Mouse (Mus musculus) thymus, adult 2 months (tissue): ENCODE data around the gene Cldn34c1. TPM values are rescaled to one million over a fixed set of nuclear protein-coding genes. Genes with fewer than 3 reads are reported as not detected.
"Not testable (repeated sequence)": the region's sequence is repeated elsewhere in the genome, so short reads cannot be mapped to it uniquely, and the experiment has no call there.

Experiments used
- DNase-seq: peaks from one replicate; pipeline ENCODE4 v3.0.0; 2021
- H3K27ac ChIP-seq: fragments of 200-500 bp; 2 replicates; pipeline ENCODE4 v1.5.1; 2012; ENCODE audit warnings: low read length, control low read depth; ENCODE audit not compliant: control insufficient read depth, insufficient read depth
- H3K27me3 ChIP-seq: fragments of 200-500 bp; 2 replicates; pipeline ENCODE4 v1.6.1; 2012; ENCODE audit warnings: mild to moderate bottlenecking, low read length, moderate library complexity, mixed read lengths; ENCODE audit not compliant: control insufficient read depth, insufficient read depth
- H3K36me3 ChIP-seq: fragments of 200-500 bp; 2 replicates; pipeline ENCODE4 v1.6.1; 2012; ENCODE audit warnings: mild to moderate bottlenecking, low read length, moderate library complexity; ENCODE audit not compliant: control insufficient read depth, insufficient read depth
- H3K4me1 ChIP-seq: fragments of 200-500 bp; replicated peaks from 2 replicates; pipeline ENCODE4 v1.6.1; 2012; ENCODE audit warnings: low read length; ENCODE audit not compliant: control insufficient read depth, insufficient read depth
- H3K4me3 ChIP-seq: fragments of 200-500 bp; 2 replicates; pipeline ENCODE4 v1.5.1; 2012; ENCODE audit warnings: mild to moderate bottlenecking, low read length, control low read depth, moderate library complexity; ENCODE audit not compliant: control insufficient read depth, insufficient read depth
- CTCF ChIP-seq: fragments of 200-500 bp; IDR thresholded peaks from 2 replicates; pipeline ENCODE4 v1.5.1; 2012; ENCODE audit warnings: mild to moderate bottlenecking, control low read depth, low read length, moderate library complexity, borderline replicate concordance; ENCODE audit not compliant: control insufficient read depth, poor library complexity, insufficient read depth; ENCODE audit errors: extremely low read depth
- POLR2A ChIP-seq: fragments of 200-500 bp; IDR thresholded peaks from 2 replicates; pipeline ENCODE4 v1.6.1; 2012; ENCODE audit warnings: mild to moderate bottlenecking, low read length, control low read depth, moderate library complexity; ENCODE audit not compliant: control insufficient read depth, poor library complexity, insufficient read depth; ENCODE audit errors: extremely low read depth
- WGBS: fragments of 180-500 bp; shearing (Covaris S2); methylation state at CpG from one replicate; pipeline ENCODE4 v1.1.7; 2018; 5-methylcytosine and 5-hydroxymethylcytosine counted together
- polyA plus RNA-seq: library from polyadenylated mRNA; depleted of rRNA; stranded (reverse); fragments of >200 nt; gene quantifications from 2 replicates; pipeline ENCODE4 v1.2.3, GENCODE M21; 2012; rRNA removed

Cldn34c1 gene
- polyA plus RNA-seq = 3.2 and 3.9 TPM in 2 replicates

DNA sequence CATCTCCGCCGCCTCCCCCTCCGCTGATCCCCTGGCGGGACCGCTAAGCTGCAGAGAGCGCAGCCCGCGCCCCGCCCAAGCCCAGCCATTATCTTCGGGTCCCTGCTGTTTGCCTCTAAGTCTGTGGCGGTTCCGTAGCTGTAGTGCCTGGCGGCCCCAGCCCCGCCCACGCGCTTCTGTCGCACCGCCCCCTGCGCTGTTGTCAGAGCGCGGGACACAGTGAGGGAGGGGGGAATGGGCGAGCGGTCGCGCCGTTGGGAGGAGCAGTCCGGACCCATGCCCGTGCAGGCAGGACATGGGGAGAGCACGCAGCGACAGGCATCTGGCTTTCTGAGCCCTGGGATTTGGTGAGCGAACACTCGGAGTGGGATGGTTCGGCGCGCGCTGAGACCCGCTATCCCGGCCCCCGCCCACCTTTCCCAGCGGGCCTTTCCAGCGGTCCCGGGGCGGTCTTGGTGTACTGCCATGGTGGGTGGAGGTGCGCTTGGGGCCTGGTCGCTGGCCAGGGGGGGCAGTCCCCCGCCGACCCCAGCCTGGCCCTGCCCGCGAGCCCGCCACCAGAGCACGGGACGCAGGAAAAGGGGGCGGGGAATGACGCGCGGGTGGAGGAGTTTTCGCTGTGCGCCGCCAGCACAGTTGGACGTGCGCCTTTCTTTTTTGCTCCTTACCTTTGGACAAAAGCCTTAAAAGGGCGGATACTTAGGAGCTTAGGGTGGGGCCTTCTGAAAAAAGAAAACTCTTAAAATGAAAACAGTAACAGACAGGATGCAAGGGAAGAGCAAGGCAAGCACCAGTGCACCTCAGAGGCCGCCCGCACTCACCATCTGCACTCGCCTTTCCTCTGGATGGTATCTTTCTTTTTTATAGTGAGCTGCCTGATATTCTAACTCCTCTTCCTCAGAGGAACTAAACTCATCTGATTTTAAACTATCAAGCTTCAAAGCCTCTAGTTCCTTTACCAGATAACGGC lies at the start of gene Cldn34c1:
Cldn34c1 (plus strand) TSS at position 205 of the 970 bp plus-strand sequence.
- TF ChIP-seq POLR2A = no peak
- Histone ChIP-seq H3K36me3 (no peaks in the 10 kb centered on the region), H3K27ac (no peak within 1 kb of the TSS), H3K4me3 (peak within 1 kb of the TSS; percentile 66), H3K27me3 (no peaks in the 10 kb centered on the region), H3K4me1 (no peaks in the 10 kb centered on the region)
- under 1% methylated on average over 58 of the region's 66 CpGs for WGBS
- peak; percentile 77 for DNase-seq

DNA sequence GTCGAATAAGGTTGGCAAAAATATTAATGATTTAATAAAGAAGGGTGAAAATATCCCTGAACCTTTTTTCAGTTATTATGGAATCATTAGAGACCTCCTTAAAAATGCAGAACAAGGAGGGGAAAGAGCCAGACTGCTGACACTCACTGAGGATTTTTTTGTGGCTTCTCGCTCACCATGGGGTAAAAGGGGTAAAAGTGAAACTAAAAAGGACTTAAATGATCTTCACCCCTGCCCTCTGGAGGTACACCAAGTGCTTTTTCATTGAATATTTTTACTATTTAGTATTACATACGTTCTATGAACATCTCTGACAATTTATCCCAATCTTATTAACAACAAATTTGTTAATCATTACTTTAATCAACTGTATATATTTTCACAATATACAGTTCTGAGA lies 15.9 kb upstream of the Cldn34c1 start:
- TF ChIP-seq CTCF (no peak), POLR2A (no peak)
- Histone ChIP-seq H3K36me3 (no peaks in the 10 kb centered on the region), H3K4me1 (no peaks in the 10 kb centered on the region), H3K27me3 (no peaks in the 10 kb centered on the region), H3K27ac (no peak overlapping the region), H3K4me3 (no peak overlapping the region)
- 65% methylated on average over 3 of the region's 3 CpGs for WGBS
- DNase-seq = no peak

DNA sequence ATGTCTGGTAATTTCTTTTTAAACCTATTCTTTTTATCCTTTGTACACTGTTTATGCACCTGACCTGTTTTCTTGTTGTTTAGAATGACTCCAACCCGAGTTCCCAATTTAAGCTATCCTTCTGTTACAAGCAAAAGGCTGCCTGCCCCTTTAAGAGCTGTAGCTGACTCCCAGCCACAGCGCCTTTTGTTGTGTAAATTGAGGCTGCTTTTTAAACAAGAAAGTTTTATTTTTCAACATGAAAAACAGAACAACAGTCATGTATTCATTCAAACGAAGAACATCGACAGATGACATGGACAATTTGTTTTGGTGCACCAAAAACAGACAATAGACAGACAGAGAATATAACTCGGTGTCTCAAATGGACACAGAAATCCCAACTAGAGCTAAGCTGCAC lies 489 bp upstream of the Cldn34c1 start:
- not testable (repeated sequence) for H3K27ac ChIP-seq, H3K4me1 ChIP-seq, H3K27me3 ChIP-seq, H3K36me3 ChIP-seq
- DNase-seq = peak; percentile 1
- WGBS = 11% methylated on average over 5 of the region's 5 CpGs
- H3K4me3 ChIP-seq = peak overlapping the region; percentile 66

DNA sequence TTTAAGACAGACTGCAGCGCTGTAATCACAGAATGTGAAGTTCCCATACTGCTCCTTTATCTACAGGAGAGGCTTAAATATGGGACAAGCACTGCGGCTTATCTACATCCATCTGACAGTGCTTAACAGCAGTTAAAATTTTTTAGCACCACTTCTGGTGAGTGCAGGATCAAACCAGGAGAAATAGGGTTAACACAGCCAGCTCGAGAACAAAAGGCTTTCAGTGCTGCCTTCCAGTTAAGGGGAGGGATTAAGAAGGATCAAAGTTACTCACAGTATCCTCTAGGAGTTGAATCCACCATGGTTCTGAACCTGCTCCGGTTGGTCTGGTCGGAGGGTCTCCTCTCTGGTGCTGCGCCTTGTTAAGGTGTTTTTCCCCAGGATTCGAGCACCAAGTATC lies 1.4 kb downstream of the Cldn34c1 start:
- WGBS = 55% methylated on average over 7 of the region's 7 CpGs
- DNase-seq, H3K27ac ChIP-seq, H3K27me3 ChIP-seq, H3K36me3 ChIP-seq, H3K4me1 ChIP-seq, H3K4me3 ChIP-seq: not testable (repeated sequence)

DNA sequence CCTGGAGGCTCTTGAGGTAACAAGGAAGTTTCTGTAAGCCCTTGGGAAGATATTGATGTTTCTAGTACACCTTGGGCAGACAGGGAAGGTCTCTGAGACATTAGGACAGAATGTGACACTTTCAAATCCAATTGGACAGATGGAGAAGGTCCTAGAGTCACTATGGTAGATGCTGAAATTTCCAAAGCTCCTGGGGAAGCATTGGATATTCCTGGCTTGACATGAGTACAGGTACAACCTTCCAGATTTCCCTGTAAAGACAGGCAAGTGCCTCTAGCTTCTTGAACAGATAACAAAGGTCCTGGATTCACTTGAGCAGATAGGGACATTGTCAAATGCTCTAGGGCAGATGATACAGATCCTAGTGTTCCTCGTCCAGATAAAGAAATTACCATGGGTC lies 119.1 kb downstream of the Cldn34c1 start, which contains the start of gene Srsx:
Srsx (minus strand) TSS at position 101 of the 400 bp plus-strand sequence.
- WGBS = no CpG with 5 or more reads among the region's 1 CpGs
- not testable (repeated sequence) for H3K27me3 ChIP-seq, H3K4me3 ChIP-seq, H3K27ac ChIP-seq, H3K36me3 ChIP-seq, DNase-seq, H3K4me1 ChIP-seq

Other genes with a start within 250 kb of the Cldn34c1 start
- not detected in 2 replicates for gene Gm17521, start 73.8 kb upstream of the Cldn34c1 start, polyA plus RNA-seq
- not detected in 2 replicates for gene Srsx, start 119.0 kb downstream of the Cldn34c1 start, polyA plus RNA-seq
- not detected in 2 replicates for gene Gm17577, start 143.4 kb downstream of the Cldn34c1 start, polyA plus RNA-seq